Mouse (Mus musculus): ENCODE measurements at regions not wholly inside any gene's neighbourhood (a gene's known extent, or its start where the extent isn't known, plus 50 kb on each side); places are given as distances from the start of the nearest gene placed in this dataset.

DNA sequence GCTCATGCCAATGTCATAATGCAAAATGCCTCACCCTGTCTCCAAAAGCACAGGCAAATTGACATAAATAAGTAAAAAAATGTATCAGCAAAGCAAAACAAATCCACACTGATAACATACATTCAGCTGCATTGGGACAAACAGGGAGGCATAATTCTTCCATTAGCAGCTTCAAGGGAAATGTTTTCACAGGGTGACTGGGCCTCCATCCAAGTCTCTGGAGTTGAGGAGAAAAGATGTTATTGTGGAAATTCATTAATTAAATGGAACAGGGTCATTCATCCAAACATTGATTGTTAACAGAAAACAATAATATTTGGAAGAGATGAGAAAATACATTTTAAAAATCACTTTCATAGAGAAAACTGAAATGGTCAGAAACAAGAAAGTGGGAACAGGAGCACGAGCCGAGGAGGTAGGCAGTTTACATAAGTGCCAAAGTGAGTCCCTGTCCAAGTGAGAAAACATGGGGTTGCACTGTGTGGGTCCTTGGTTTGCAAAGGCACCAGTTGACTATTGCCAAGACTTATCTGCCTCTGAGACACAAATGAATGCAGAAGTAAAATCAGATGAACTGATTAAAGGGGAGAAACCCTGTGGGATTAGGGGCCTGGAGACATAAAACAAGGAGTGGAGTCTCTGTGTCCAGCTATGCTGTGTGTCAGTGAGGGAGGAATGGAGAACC, 114.3 kb upstream of the Gpc6 start:
- TF ChIP-seq ELF1 (IDR thresholded peaks at IDR 0.05; ENCODE audit: low read depth, low read length) (no peak), CTCF (conservative IDR thresholded peaks at IDR 0.05 in 1 of 2, IDR thresholded peaks at IDR 0.05 in 1 of 2; ENCODE audit: low read depth in 2 of 2, low read length in 2 of 2) (no peak), POLR2A (IDR thresholded peaks at IDR 0.05; ENCODE audit: low read depth, low read length) (no peak), ZC3H11A (IDR thresholded peaks at IDR 0.05; ENCODE audit: low read depth, low read length) (no peak), TBP (conservative IDR thresholded peaks at IDR 0.05; ENCODE audit: low read depth, low read length) (no peak)
